Mouse (Mus musculus): ENCODE results near the gene 1700113H08Rik. TPM values are rescaled to one million over a fixed set of nuclear protein-coding genes. Genes with fewer than 3 reads are reported as not detected.
A peak's percentile ranks its signal among the peaks of the same experiment; 100 is the strongest.

1700113H08Rik gene
- polyA plus RNA-seq, 1 experiment from 2014 or later = not detected

- H3K9me3 ChIP-seq = no peaks in the 10 kb centered on the region
- peaks cover 26% of the 10 kb centered on the region for H3K4me1 ChIP-seq
- H3K27me3 ChIP-seq (ENCODE audit: poor library complexity, severe bottlenecking) = peaks cover 35% of the 10 kb centered on the region
- no peaks in the 10 kb centered on the region for H3K36me3 ChIP-seq (replicated peaks)
- DNase-seq (ENCODE audit: extremely low spot score, low spot score) = no peak
- H3K27ac ChIP-seq = 0 out of 2 replicates have a peak overlapping the region, but pooled peaks have one; percentile 40
- H3K4me3 ChIP-seq = no peak overlapping the region
Observed at GRCm38 (mm10) chr10:87094249-87094648, 36.4 kb downstream of the 1700113H08Rik start.

- H3K27ac ChIP-seq = 0 out of 2 replicates have a peak overlapping the region, but pooled peaks have one; percentile 12
- H3K27me3 ChIP-seq (ENCODE audit: poor library complexity, severe bottlenecking) = peaks cover 28% of the 10 kb centered on the region
- H3K4me3 ChIP-seq = no peak overlapping the region
- DNase-seq (ENCODE audit: extremely low spot score, low spot score) = no peak
- H3K4me1 ChIP-seq = peaks cover 67% of the 10 kb centered on the region
- WGBS = 64% methylated on average over 6 of the region's 6 CpGs
- no peaks in the 10 kb centered on the region for H3K9me3 ChIP-seq
- no peaks in the 10 kb centered on the region for H3K36me3 ChIP-seq (replicated peaks)
Observed at GRCm38 (mm10) chr10:87098722-87099121, 40.9 kb downstream of the 1700113H08Rik start.

GRCm38 (mm10) chr10:87100668-87101067 is 42.8 kb downstream of the 1700113H08Rik start:
- Histone ChIP-seq H3K27ac (peak overlapping the region; percentile 79), H3K4me3 (no peak overlapping the region), H3K9me3 (no peaks in the 10 kb centered on the region), H3K27me3 (ENCODE audit: poor library complexity, severe bottlenecking) (peaks cover 37% of the 10 kb centered on the region), H3K36me3 (replicated peaks) (no peaks in the 10 kb centered on the region), H3K4me1 (peaks cover 64% of the 10 kb centered on the region)
- DNase-seq (ENCODE audit: extremely low spot score, low spot score) = no peak
- WGBS = 57% methylated on average over 4 of the region's 4 CpGs

- Histone ChIP-seq H3K4me1 (peaks cover 64% of the 10 kb centered on the region), H3K9me3 (no peaks in the 10 kb centered on the region), H3K36me3 (replicated peaks) (no peaks in the 10 kb centered on the region), H3K27me3 (ENCODE audit: poor library complexity, severe bottlenecking) (peaks cover 39% of the 10 kb centered on the region), H3K4me3 (no peak overlapping the region; the same call in 1 of the 2 replicates), H3K27ac (peak overlapping the region; percentile 79)
- 7% methylated on average over 9 of the region's 9 CpGs for WGBS
- DNase-seq (ENCODE audit: extremely low spot score, low spot score) = peak; percentile 87
Observed at GRCm38 (mm10) chr10:87101265-87101950, 43.6 kb downstream of the 1700113H08Rik start.

- peak overlapping the region; percentile 79; the same call in 1 of the 2 replicates for H3K27ac ChIP-seq
- H3K9me3 ChIP-seq = no peaks in the 10 kb centered on the region
- no peak for DNase-seq (ENCODE audit: extremely low spot score, low spot score)
- peaks cover 35% of the 10 kb centered on the region for H3K27me3 ChIP-seq (ENCODE audit: poor library complexity, severe bottlenecking)
- H3K4me3 ChIP-seq = no peak overlapping the region; the same call in 1 of the 2 replicates
- no peaks in the 10 kb centered on the region for H3K36me3 ChIP-seq (replicated peaks)
- WGBS = 8% methylated on average over 3 of the region's 3 CpGs
- H3K4me1 ChIP-seq = peaks cover 64% of the 10 kb centered on the region
Observed at GRCm38 (mm10) chr10:87101951-87102320, 44.1 kb downstream of the 1700113H08Rik start.

GRCm38 (mm10) chr10:87102455-87102854 is 44.6 kb downstream of the 1700113H08Rik start:
- WGBS = 17% methylated on average over 13 of the region's 13 CpGs

GRCm38 (mm10) chr10:87103286-87103685 is 45.4 kb downstream of the 1700113H08Rik start:
- peaks cover 25% of the 10 kb centered on the region for H3K27me3 ChIP-seq (ENCODE audit: poor library complexity, severe bottlenecking)
- H3K9me3 ChIP-seq = no peaks in the 10 kb centered on the region
- no peaks in the 10 kb centered on the region for H3K36me3 ChIP-seq (replicated peaks)
- no peak overlapping the region for H3K4me3 ChIP-seq
- H3K4me1 ChIP-seq = peaks cover 62% of the 10 kb centered on the region
- DNase-seq (ENCODE audit: extremely low spot score, low spot score) = no peak
- peak overlapping the region; percentile 76 for H3K27ac ChIP-seq
- 69% methylated on average over 8 of the region's 8 CpGs for WGBS

More at GRCm38 (mm10) chr10:87102455-87102854, 44.6 kb downstream of the 1700113H08Rik start:
- Histone ChIP-seq H3K36me3 (replicated peaks) (no peaks in the 10 kb centered on the region), H3K27ac (peak overlapping the region; percentile 79), H3K4me3 (peak overlapping the region; percentile 24; the same call in 1 of the 2 replicates), H3K4me1 (peaks cover 68% of the 10 kb centered on the region), H3K9me3 (no peaks in the 10 kb centered on the region), H3K27me3 (ENCODE audit: poor library complexity, severe bottlenecking) (peaks cover 30% of the 10 kb centered on the region)
- DNase-seq (ENCODE audit: extremely low spot score, low spot score) = peak; percentile 61

GRCm38 (mm10) chr10:87107565-87108297 is 49.9 kb downstream of the 1700113H08Rik start:
- H3K27me3 ChIP-seq (ENCODE audit: poor library complexity, severe bottlenecking) = peaks cover 26% of the 10 kb centered on the region
- H3K36me3 ChIP-seq (replicated peaks) = no peaks in the 10 kb centered on the region
- 88% methylated on average over 9 of the region's 9 CpGs for WGBS
- DNase-seq (ENCODE audit: extremely low spot score, low spot score) = no peak
- no peak overlapping the region for H3K4me3 ChIP-seq
- H3K4me1 ChIP-seq = peaks cover 29% of the 10 kb centered on the region
- H3K9me3 ChIP-seq = no peaks in the 10 kb centered on the region
- H3K27ac ChIP-seq = no peak overlapping the region

- no peak overlapping the region for H3K27ac ChIP-seq
- H3K9me3 ChIP-seq = no peaks in the 10 kb centered on the region
- H3K27me3 ChIP-seq (ENCODE audit: poor library complexity, severe bottlenecking) = peaks cover 30% of the 10 kb centered on the region
- peaks cover 23% of the 10 kb centered on the region for H3K4me1 ChIP-seq
- no peak for DNase-seq (ENCODE audit: extremely low spot score, low spot score)
- no peak overlapping the region for H3K4me3 ChIP-seq
- no peaks in the 10 kb centered on the region for H3K36me3 ChIP-seq (replicated peaks)
- 91% methylated on average over 6 of the region's 6 CpGs for WGBS
Observed at GRCm38 (mm10) chr10:87108333-87108732, 50.5 kb downstream of the 1700113H08Rik start.

- WGBS = 87% methylated on average over 10 of the region's 10 CpGs
- no peak for DNase-seq (ENCODE audit: extremely low spot score, low spot score)
Observed at GRCm38 (mm10) chr10:87109038-87109771, 51.4 kb downstream of the 1700113H08Rik start.

GRCm38 (mm10) chr10:87110909-87111308 is 53.1 kb downstream of the 1700113H08Rik start:
- H3K36me3 ChIP-seq (replicated peaks) = no peaks in the 10 kb centered on the region
- peaks cover 18% of the 10 kb centered on the region for H3K27me3 ChIP-seq (ENCODE audit: poor library complexity, severe bottlenecking)
- DNase-seq (ENCODE audit: extremely low spot score, low spot score) = no peak
- WGBS = 88% methylated on average over 3 of the region's 3 CpGs
- no peak overlapping the region for H3K4me3 ChIP-seq
- no peak overlapping the region for H3K27ac ChIP-seq
- H3K9me3 ChIP-seq = no peaks in the 10 kb centered on the region
- H3K4me1 ChIP-seq = peaks cover 31% of the 10 kb centered on the region

More at GRCm38 (mm10) chr10:87109038-87109771, 51.4 kb downstream of the 1700113H08Rik start:
- Histone ChIP-seq H3K9me3 (no peaks in the 10 kb centered on the region), H3K4me3 (no peak overlapping the region), H3K4me1 (peaks cover 24% of the 10 kb centered on the region), H3K36me3 (replicated peaks) (no peaks in the 10 kb centered on the region), H3K27me3 (ENCODE audit: poor library complexity, severe bottlenecking) (peaks cover 30% of the 10 kb centered on the region), H3K27ac (no peak overlapping the region)

- Histone ChIP-seq H3K9me3 (0 out of 2 replicates have a peak, but pooled peaks cover 4% of the 10 kb centered on the region), H3K36me3 (replicated peaks) (no peaks in the 10 kb centered on the region), H3K27ac (no peak overlapping the region), H3K27me3 (ENCODE audit: poor library complexity, severe bottlenecking) (no peaks in the 10 kb centered on the region), H3K4me1 (peaks cover 19% of the 10 kb centered on the region), H3K4me3 (no peak overlapping the region)
- no peak for DNase-seq (ENCODE audit: extremely low spot score, low spot score)
- WGBS = 93% methylated on average over 5 of the region's 5 CpGs
Observed at GRCm38 (mm10) chr10:87125094-87125493, 67.2 kb downstream of the 1700113H08Rik start.
